Mouse (Mus musculus) CD4-positive helper T cell, adult 2 months (primary cell): ENCODE measurements around the gene Senp1.

Source experiments
- DNase-seq: peaks from one replicate; pipeline ENCODE4 v3.0.0-alpha.2; 2012; ENCODE audit warnings: low read depth, missing footprints, low spot score

Gene Senp1

GRCm38 (mm10) chr15:98107703-98108296 is 14.3 kb upstream of the Senp1 start:
- no peak for DNase-seq

- no peak for DNase-seq
These were observed 13.7 kb upstream of the Senp1 start for GRCm38 (mm10) chr15:98107230-98107629.

GRCm38 (mm10) chr15:98106506-98106905 is 13.0 kb upstream of the Senp1 start:
- no peak for DNase-seq

- no peak for DNase-seq
These were observed 8.9 kb upstream of the Senp1 start for GRCm38 (mm10) chr15:98102401-98102800.

GRCm38 (mm10) chr15:98098519-98098918 is 5.0 kb upstream of the Senp1 start:
- DNase-seq, result no peak

- DNase-seq, result peak; percentile 25
These were observed 3.4 kb upstream of the Senp1 start for GRCm38 (mm10) chr15:98096957-98097356.

- no peak for DNase-seq
These were observed 1.4 kb upstream of the Senp1 start for GRCm38 (mm10) chr15:98094905-98095304.

- no peak for DNase-seq
These were observed 998 bp downstream of the Senp1 start, which contains the start of gene Pfkm for GRCm38 (mm10) chr15:98092372-98093120. Gene Pfkm, plus strand, starts transcription at chr15:98092589.

- DNase-seq, result peak; percentile 21
These were observed 1.7 kb downstream of the Senp1 start for GRCm38 (mm10) chr15:98091841-98092240.

GRCm38 (mm10) chr15:98089421-98090183 is 3.9 kb downstream of the Senp1 start:
- peak; percentile 88 for DNase-seq

- DNase-seq, result no peak
These were observed 4.7 kb downstream of the Senp1 start for GRCm38 (mm10) chr15:98088889-98089288.

GRCm38 (mm10) chr15:98076901-98077300 is 16.6 kb downstream of the Senp1 start:
- no peak for DNase-seq

- no peak for DNase-seq
These were observed 18.5 kb downstream of the Senp1 start for GRCm38 (mm10) chr15:98075034-98075433.

- no peak for DNase-seq
These were observed 19.0 kb downstream of the Senp1 start for GRCm38 (mm10) chr15:98074521-98074920.

- no peak for DNase-seq
These were observed 23.2 kb downstream of the Senp1 start for GRCm38 (mm10) chr15:98070376-98070775.

- peak; percentile 21 for DNase-seq
These were observed 23.8 kb downstream of the Senp1 start for GRCm38 (mm10) chr15:98069566-98070245.

- DNase-seq, result no peak
These were observed 25.0 kb downstream of the Senp1 start for GRCm38 (mm10) chr15:98068506-98068905.

GRCm38 (mm10) chr15:98067492-98067891 is 26.1 kb downstream of the Senp1 start:
- peak; percentile 37 for DNase-seq

GRCm38 (mm10) chr15:98066602-98067001 is 26.9 kb downstream of the Senp1 start:
- peak; percentile 74 for DNase-seq

- DNase-seq, result no peak
These were observed 27.7 kb downstream of the Senp1 start for GRCm38 (mm10) chr15:98065881-98066280.

GRCm38 (mm10) chr15:98055246-98055645 is 38.3 kb downstream of the Senp1 start:
- peak; percentile 14 for DNase-seq

- no peak for DNase-seq
These were observed 41.9 kb downstream of the Senp1 start for GRCm38 (mm10) chr15:98051685-98052084.
